ENCODE assay signal across 18 mouse cellular contexts in the genomic region with DNA sequence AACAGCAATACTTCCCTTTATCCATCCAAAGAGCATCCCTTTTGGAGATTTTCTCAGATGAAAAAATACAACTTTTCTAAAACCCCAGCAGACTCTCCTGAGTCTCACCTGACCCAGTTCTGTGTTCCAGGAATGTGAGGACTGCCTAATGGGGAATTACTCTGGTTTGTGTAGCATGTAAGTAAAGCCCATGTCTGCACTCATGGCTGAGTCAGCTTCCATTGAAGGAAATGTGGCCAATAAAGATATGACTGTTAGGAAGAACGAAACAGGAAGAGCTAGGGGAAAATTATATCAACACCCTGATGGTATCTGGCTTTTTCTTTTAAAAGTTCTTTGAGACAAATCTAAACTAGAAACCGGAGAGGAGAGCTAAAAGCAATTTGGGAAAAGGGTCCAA. TPM values are rescaled to one million over a fixed set of nuclear protein-coding genes. Genes with fewer than 3 reads are reported as not detected.
DNase-seq lines count a peak whose midpoint lies in the region; ATAC-seq and TF ChIP-seq lines count a peak whose summit lies in the region.
"Had no signal": no experiment of that assay in that cellular context is flagged by ENCODE, and none has a peak within 500 bp of the region (broad histone marks: within the 10 kb centered on the region; RNA-seq: fewer than 3 reads in every experiment).

No protein-coding gene starts in this region.

- WGBS in heart, embryonic 11.5 days (ENCODE audit: insufficient replicate concordance): 70% methylated on average over 2 of the region's 2 CpGs
- WGBS in liver, postnatal 0 days (ENCODE audit: insufficient replicate concordance): 42% methylated on average over 2 of the region's 2 CpGs

- H3K27me3 ChIP-seq in heart, embryonic 11.5 days (ENCODE audit: control insufficient read depth, insufficient read depth, low read length): no peaks in the 10 kb centered on the region
- no peaks in the 10 kb centered on the region for H3K27me3 ChIP-seq in megakaryocyte, embryonic 14.5 days (replicated peaks)
- no peaks in the 10 kb centered on the region for H3K27me3 ChIP-seq in liver, postnatal 0 days (ENCODE audit: insufficient read depth, low read length)
- H3K27me3 ChIP-seq: embryonic facial prominence, embryonic 12.5 days; hindbrain, embryonic 13.5 days had no signal

- H3K4me3 ChIP-seq in heart, embryonic 11.5 days (ENCODE audit: low read depth, low read length): no peak overlapping the region
- peak overlapping the region; percentile 75 for H3K4me3 ChIP-seq in megakaryocyte, embryonic 14.5 days (replicated peaks)
- no peak overlapping the region for H3K4me3 ChIP-seq in liver, postnatal 0 days (ENCODE audit: low read depth, low read length)
- H3K4me3 ChIP-seq: embryonic facial prominence, embryonic 12.5 days; hindbrain, embryonic 13.5 days had no signal

- H3K9ac ChIP-seq in heart, embryonic 11.5 days (ENCODE audit: low read depth, low read length): no peak overlapping the region
- H3K9ac ChIP-seq in liver, postnatal 0 days (replicated peaks): no peak overlapping the region
- H3K9ac ChIP-seq: embryonic facial prominence, embryonic 12.5 days; hindbrain, embryonic 13.5 days had no signal

- ATAC-seq in heart, embryonic 11.5 days (replicated peaks; ENCODE audit: insufficient number of reproducible peaks, low FRiP score, low TSS enrichment): no peak
- no peak for ATAC-seq in megakaryocyte, adult 5-6 weeks (ENCODE audit: poor library complexity, severe bottlenecking)
- ATAC-seq in liver, postnatal 0 days: no peak
- ATAC-seq: forebrain, embryonic 16.5 days; hindbrain, postnatal 0 days had no signal

- no peaks in the 10 kb centered on the region for H3K9me3 ChIP-seq in heart, embryonic 11.5 days (replicated peaks; ENCODE audit: control insufficient read depth, low read length)
- H3K9me3 ChIP-seq in megakaryocyte, embryonic 14.5 days: no peaks in the 10 kb centered on the region
- no peaks in the 10 kb centered on the region for H3K9me3 ChIP-seq in liver, postnatal 0 days (ENCODE audit: low read length)
- H3K9me3 ChIP-seq: embryonic facial prominence, embryonic 12.5 days; hindbrain, embryonic 13.5 days had no signal

- no peaks in the 10 kb centered on the region for H3K4me1 ChIP-seq in heart, embryonic 11.5 days (ENCODE audit: control insufficient read depth, insufficient read depth, low read length)
- peaks cover 79% of the 10 kb centered on the region for H3K4me1 ChIP-seq in megakaryocyte, embryonic 14.5 days
- no peaks in the 10 kb centered on the region; the same call in 1 of the 2 replicates for H3K4me1 ChIP-seq in liver, postnatal 0 days (ENCODE audit: insufficient read depth)

- TF ChIP-seq CTCF in liver, postnatal 0 days (IDR thresholded peaks at IDR 0.05; ENCODE audit: low read depth): no peak

- peaks cover 16% of the 10 kb centered on the region for H3K36me3 ChIP-seq in heart, embryonic 11.5 days (ENCODE audit: control insufficient read depth, insufficient read depth, low read length)
- H3K36me3 ChIP-seq in megakaryocyte, embryonic 14.5 days (replicated peaks; ENCODE audit: low read length): peaks cover 45% of the 10 kb centered on the region
- peaks cover 23% of the 10 kb centered on the region for H3K36me3 ChIP-seq in liver, postnatal 0 days (replicated peaks; ENCODE audit: insufficient read depth, low read length)

- peak; percentile 61 for DNase-seq in heart, adult 11 months
- DNase-seq in liver, postnatal 0 days: no peak
- DNase-seq in urinary bladder, postnatal 25 days (ENCODE audit: low spot score): no peak
- DNase-seq in embryo, embryonic 10.5 days (ENCODE audit: low spot score): no peak
- DNase-seq: adrenal gland, adult 8-10 months; adrenal gland, postnatal 36 days; cerebellum, adult 2 months; cerebellum, postnatal 10 days; gastrocnemius, postnatal 14 days; heart, postnatal 10 days; heart, postnatal 4 days had no signal

- no peak overlapping the region for H3K4me2 ChIP-seq in heart, embryonic 11.5 days
- no peak overlapping the region for H3K4me2 ChIP-seq in liver, postnatal 0 days (ENCODE audit: low read depth, low read length)
- H3K4me2 ChIP-seq: embryonic facial prominence, embryonic 12.5 days; hindbrain, embryonic 13.5 days had no signal

- no peak overlapping the region for H3K27ac ChIP-seq in heart, embryonic 11.5 days (ENCODE audit: low read depth, low read length)
- no peak overlapping the region for H3K27ac ChIP-seq in liver, postnatal 0 days (ENCODE audit: low read depth)
- H3K27ac ChIP-seq: embryonic facial prominence, embryonic 12.5 days; hindbrain, embryonic 13.5 days; hindbrain, postnatal 0 days had no signal

- peak; percentile 29; the same call in 1 of the 2 replicates for TF ChIP-seq EP300 in liver, postnatal 0 days (IDR thresholded peaks at IDR 0.05; ENCODE audit: low read depth)

RNA-seq across cellular contexts. Expression of a gene that starts 33.7 kb away (rescaled TPM):
- polyA plus RNA-seq in heart, embryonic 11.5 days (2014; fragmentation: Nextera tagmentation; extraction: Ambion mirVana): 49.4 and 50.4 TPM in 2 replicates
- 6.1 and 9.7 TPM in 2 replicates for polyA plus RNA-seq in megakaryocyte, embryonic 14.5 days (2012; ENCODE audit: insufficient read depth, low replicate concordance)
- total RNA-seq in megakaryocyte, adult 5-6 weeks (2015): 41.6 and 49.0 TPM in 2 replicates
- 47.3 and 52.7 TPM in 2 replicates for total RNA-seq in megakaryocyte, adult 5-6 weeks (2017)
- polyA plus RNA-seq in liver, postnatal 0 days (2015; fragmentation: Nextera tagmentation; extraction: Ambion mirVana): 11.2 and 12.6 TPM in 2 replicates

RNA-seq across cellular contexts. Expression of a gene that starts 37.9 kb away (rescaled TPM):
- polyA plus RNA-seq in heart, embryonic 11.5 days (2014; fragmentation: Nextera tagmentation; extraction: Ambion mirVana): 4.9 and 5.7 TPM in 2 replicates
- polyA plus RNA-seq in megakaryocyte, embryonic 14.5 days (2012; ENCODE audit: insufficient read depth, low replicate concordance): 12.1 and 19.2 TPM in 2 replicates
- total RNA-seq in megakaryocyte, adult 5-6 weeks (2015): 16.8 and 17.9 TPM in 2 replicates
- 28.2 and 29.7 TPM in 2 replicates for total RNA-seq in megakaryocyte, adult 5-6 weeks (2017)
- polyA plus RNA-seq in liver, postnatal 0 days (2015; fragmentation: Nextera tagmentation; extraction: Ambion mirVana): 3.5 and 4.5 TPM in 2 replicates
